Mouse (Mus musculus): Measurements from ENCODE around the gene Os9. TPM values are rescaled to one million over a fixed set of nuclear protein-coding genes. Genes with fewer than 3 reads are reported as not detected.
"Not testable (repeated sequence)": the region's sequence is repeated elsewhere in the genome, so short reads cannot be mapped to it uniquely, and the experiment has no call there.

The Os9 gene
- polyA plus RNA-seq, 1 experiment from 2014 or later = 47.5 TPM

- H3K27me3 ChIP-seq (ENCODE audit: control insufficient read depth, insufficient read depth, low read length) = peaks cover 38% of the 10 kb centered on the region
- no peak overlapping the region for H3K9ac ChIP-seq (ENCODE audit: low read depth, low read length)
- H3K4me2 ChIP-seq (replicated peaks; ENCODE audit: low read depth, low read length) = no peak overlapping the region
- H3K9me3 ChIP-seq (ENCODE audit: control insufficient read depth, low read length) = no peaks in the 10 kb centered on the region
- ATAC-seq (ENCODE audit: low FRiP score, low TSS enrichment) = no peak
- WGBS = 90% methylated on average over 4 of the region's 4 CpGs
- peaks cover 12% of the 10 kb centered on the region; the same call in 1 of the 2 replicates for H3K4me1 ChIP-seq (ENCODE audit: control insufficient read depth, insufficient read depth, low read length)
- no peak overlapping the region for H3K27ac ChIP-seq (ENCODE audit: low read depth, low read length)
- no peaks in the 10 kb centered on the region for H3K36me3 ChIP-seq (ENCODE audit: control insufficient read depth, insufficient read depth, low read length)
- H3K4me3 ChIP-seq (ENCODE audit: low read length) = no peak overlapping the region
These were observed 43.3 kb upstream of the Os9 start for GRCm38 (mm10) chr10:127164190-127164589.

DNA sequence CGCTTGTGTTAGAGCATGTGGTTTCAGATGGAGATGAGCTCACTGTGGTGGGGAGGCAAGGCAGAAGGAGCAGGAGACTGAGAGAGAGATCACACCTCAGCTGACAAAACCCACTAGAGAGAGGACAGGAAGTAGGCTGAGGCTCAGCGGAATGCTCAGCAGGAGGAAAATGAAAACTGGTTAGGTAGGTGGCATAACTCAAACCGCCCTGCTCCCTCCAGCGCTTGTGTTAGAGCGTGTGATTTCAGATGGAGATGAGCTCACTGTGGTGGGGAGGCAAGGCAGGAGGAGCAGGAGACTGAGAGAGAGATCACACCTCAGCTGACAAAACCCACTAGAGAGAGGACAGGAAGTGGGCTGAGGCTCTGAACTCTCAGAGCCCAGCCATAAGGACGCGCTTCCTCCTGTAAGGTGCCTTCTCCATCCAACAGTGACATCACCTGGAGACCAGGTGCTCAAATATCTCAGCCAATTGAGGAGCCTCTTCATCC, 41.9 kb upstream of the Os9 start:
- 60% methylated on average over 7 of the region's 7 CpGs for WGBS

DNA sequence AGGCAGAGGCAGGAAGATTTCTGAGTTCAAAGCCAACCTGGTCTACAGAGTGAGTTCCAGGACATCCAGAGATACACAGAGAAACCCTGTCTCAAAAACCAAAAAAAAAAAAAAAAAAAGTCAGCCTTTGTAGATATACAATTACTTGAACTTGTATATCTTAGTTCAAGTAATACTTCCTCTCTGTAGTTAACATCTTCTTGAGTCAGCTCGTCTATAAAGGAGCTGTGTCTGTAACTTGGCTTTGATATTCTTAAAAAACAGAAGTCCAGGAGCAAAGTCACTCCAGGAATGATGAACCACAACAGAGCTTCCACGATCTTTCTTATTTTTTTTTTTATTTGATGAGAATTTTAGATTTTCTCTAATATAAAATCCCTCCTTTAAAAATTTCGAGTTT, 39.8 kb upstream of the Os9 start:
- ATAC-seq (ENCODE audit: low FRiP score, low TSS enrichment) = no peak
- H3K4me3 ChIP-seq (ENCODE audit: low read length) = no peak overlapping the region
- H3K4me1 ChIP-seq (ENCODE audit: control insufficient read depth, insufficient read depth, low read length) = 0 out of 2 replicates have a peak, but pooled peaks cover 5% of the 10 kb centered on the region
- no peak overlapping the region for H3K4me2 ChIP-seq (replicated peaks; ENCODE audit: low read depth, low read length)
- peaks cover 11% of the 10 kb centered on the region for H3K27me3 ChIP-seq (ENCODE audit: control insufficient read depth, insufficient read depth, low read length)
- 72% methylated on average over 3 of the region's 3 CpGs for WGBS
- no peak overlapping the region for H3K27ac ChIP-seq (ENCODE audit: low read depth, low read length)
- H3K9me3 ChIP-seq (ENCODE audit: control insufficient read depth, low read length) = no peaks in the 10 kb centered on the region
- no peak overlapping the region for H3K9ac ChIP-seq (ENCODE audit: low read depth, low read length)
- no peaks in the 10 kb centered on the region for H3K36me3 ChIP-seq (ENCODE audit: control insufficient read depth, insufficient read depth, low read length)

More for the DNA sequence above, 41.9 kb upstream of the Os9 start:
- ATAC-seq (ENCODE audit: low FRiP score, low TSS enrichment); H3K4me3 ChIP-seq (ENCODE audit: low read length); H3K36me3 ChIP-seq (ENCODE audit: control insufficient read depth, insufficient read depth, low read length); H3K4me1 ChIP-seq (ENCODE audit: control insufficient read depth, insufficient read depth, low read length); H3K27ac ChIP-seq (ENCODE audit: low read depth, low read length); H3K9me3 ChIP-seq (ENCODE audit: control insufficient read depth, low read length); H3K9ac ChIP-seq (ENCODE audit: low read depth, low read length); H3K4me2 ChIP-seq (replicated peaks; ENCODE audit: low read depth, low read length): not testable (repeated sequence)
- peaks cover 32% of the 10 kb centered on the region for H3K27me3 ChIP-seq (ENCODE audit: control insufficient read depth, insufficient read depth, low read length)

DNA sequence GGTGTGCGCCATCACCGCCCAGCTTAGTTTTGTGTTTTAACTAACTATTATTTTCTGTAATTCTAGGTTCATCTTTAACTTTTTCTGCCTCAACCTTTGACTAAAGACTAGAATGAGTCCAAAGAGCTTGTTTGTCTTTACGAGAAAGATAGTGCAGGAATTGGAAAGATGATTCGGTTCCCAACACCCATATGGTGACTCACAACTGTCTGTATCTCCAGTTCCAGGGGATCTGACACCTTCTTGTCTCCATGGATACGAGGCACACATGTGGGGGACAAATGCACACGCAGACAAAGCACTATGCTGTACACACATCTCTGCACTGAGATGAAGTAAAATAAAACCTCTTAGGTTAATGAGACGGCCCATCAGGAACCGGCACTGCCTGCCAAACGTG, 39.1 kb upstream of the Os9 start:
- no peak for ATAC-seq (ENCODE audit: low FRiP score, low TSS enrichment)
- Histone ChIP-seq H3K27ac (ENCODE audit: low read depth, low read length) (no peak overlapping the region), H3K4me2 (replicated peaks; ENCODE audit: low read depth, low read length) (no peak overlapping the region), H3K27me3 (ENCODE audit: control insufficient read depth, insufficient read depth, low read length) (peaks cover 4% of the 10 kb centered on the region), H3K9me3 (ENCODE audit: control insufficient read depth, low read length) (no peaks in the 10 kb centered on the region), H3K4me3 (ENCODE audit: low read length) (no peak overlapping the region), H3K4me1 (ENCODE audit: control insufficient read depth, insufficient read depth, low read length) (no peaks in the 10 kb centered on the region), H3K9ac (ENCODE audit: low read depth, low read length) (no peak overlapping the region), H3K36me3 (ENCODE audit: control insufficient read depth, insufficient read depth, low read length) (no peaks in the 10 kb centered on the region)
- 87% methylated on average over 9 of the region's 9 CpGs for WGBS

- no peak for ATAC-seq (ENCODE audit: low FRiP score, low TSS enrichment)
- no peaks in the 10 kb centered on the region; the same call in 1 of the 2 replicates for H3K27me3 ChIP-seq (ENCODE audit: control insufficient read depth, insufficient read depth, low read length)
- no peak overlapping the region for H3K9ac ChIP-seq (ENCODE audit: low read depth, low read length)
- no peak overlapping the region for H3K4me3 ChIP-seq (ENCODE audit: low read length)
- no peak overlapping the region for H3K27ac ChIP-seq (ENCODE audit: low read depth, low read length)
- no peaks in the 10 kb centered on the region for H3K4me1 ChIP-seq (ENCODE audit: control insufficient read depth, insufficient read depth, low read length)
- H3K9me3 ChIP-seq (ENCODE audit: control insufficient read depth, low read length) = no peaks in the 10 kb centered on the region
- H3K36me3 ChIP-seq (ENCODE audit: control insufficient read depth, insufficient read depth, low read length) = no peaks in the 10 kb centered on the region
- H3K4me2 ChIP-seq (replicated peaks; ENCODE audit: low read depth, low read length) = no peak overlapping the region
- 78% methylated on average over 3 of the region's 3 CpGs for WGBS
These were observed 37.5 kb upstream of the Os9 start for GRCm38 (mm10) chr10:127158471-127158870.

GRCm38 (mm10) chr10:127156511-127156910, 35.6 kb upstream of the Os9 start:
- H3K36me3 ChIP-seq (ENCODE audit: control insufficient read depth, insufficient read depth, low read length) = no peaks in the 10 kb centered on the region
- no peaks in the 10 kb centered on the region for H3K9me3 ChIP-seq (ENCODE audit: control insufficient read depth, low read length)
- ATAC-seq (ENCODE audit: low FRiP score, low TSS enrichment) = no peak
- no peak overlapping the region for H3K27ac ChIP-seq (ENCODE audit: low read depth, low read length)
- no peak overlapping the region for H3K4me3 ChIP-seq (ENCODE audit: low read length)
- H3K27me3 ChIP-seq (ENCODE audit: control insufficient read depth, insufficient read depth, low read length) = no peaks in the 10 kb centered on the region
- H3K9ac ChIP-seq (ENCODE audit: low read depth, low read length) = no peak overlapping the region
- 67% methylated on average over 1 of the region's 1 CpGs for WGBS
- no peak overlapping the region for H3K4me2 ChIP-seq (replicated peaks; ENCODE audit: low read depth, low read length)
- H3K4me1 ChIP-seq (ENCODE audit: control insufficient read depth, insufficient read depth, low read length) = no peaks in the 10 kb centered on the region

DNA sequence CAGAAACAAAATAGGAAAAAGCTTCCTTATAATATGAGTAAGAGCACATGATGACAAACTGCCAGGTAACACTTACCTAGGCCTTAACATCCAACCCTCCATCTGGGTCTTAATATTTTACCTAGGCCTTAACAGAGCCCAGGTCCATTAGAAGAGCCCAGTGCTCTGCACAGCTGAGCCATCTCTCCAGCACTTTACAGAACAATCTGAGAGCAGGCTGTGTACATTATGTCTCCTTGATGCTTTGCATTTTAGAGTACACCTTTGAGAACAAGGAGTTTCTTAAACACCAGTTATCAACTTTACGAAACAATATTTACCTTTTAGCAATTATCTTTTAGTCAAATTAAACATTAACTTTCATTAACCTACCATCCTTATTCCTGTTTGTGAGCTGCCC, 35.2 kb upstream of the Os9 start:
- no peak for ATAC-seq (ENCODE audit: low FRiP score, low TSS enrichment)
- Histone ChIP-seq H3K36me3 (ENCODE audit: control insufficient read depth, insufficient read depth, low read length) (no peaks in the 10 kb centered on the region), H3K4me1 (ENCODE audit: control insufficient read depth, insufficient read depth, low read length) (no peaks in the 10 kb centered on the region), H3K4me3 (ENCODE audit: low read length) (no peak overlapping the region), H3K27ac (ENCODE audit: low read depth, low read length) (0 out of 2 replicates have a peak overlapping the region, but pooled peaks have one; percentile 30), H3K9ac (ENCODE audit: low read depth, low read length) (no peak overlapping the region), H3K27me3 (ENCODE audit: control insufficient read depth, insufficient read depth, low read length) (no peaks in the 10 kb centered on the region), H3K9me3 (ENCODE audit: control insufficient read depth, low read length) (no peaks in the 10 kb centered on the region), H3K4me2 (replicated peaks; ENCODE audit: low read depth, low read length) (no peak overlapping the region)
- 68% methylated on average over 1 of the region's 1 CpGs for WGBS

GRCm38 (mm10) chr10:127154652-127155051, 33.7 kb upstream of the Os9 start:
- WGBS = 68% methylated on average over 5 of the region's 5 CpGs
- Histone ChIP-seq H3K27me3 (ENCODE audit: control insufficient read depth, insufficient read depth, low read length) (no peaks in the 10 kb centered on the region), H3K4me3 (ENCODE audit: low read length) (no peak overlapping the region), H3K4me2 (replicated peaks; ENCODE audit: low read depth, low read length) (no peak overlapping the region), H3K9ac (ENCODE audit: low read depth, low read length) (no peak overlapping the region), H3K36me3 (ENCODE audit: control insufficient read depth, insufficient read depth, low read length) (no peaks in the 10 kb centered on the region), H3K9me3 (ENCODE audit: control insufficient read depth, low read length) (no peaks in the 10 kb centered on the region), H3K27ac (ENCODE audit: low read depth, low read length) (peak overlapping the region; percentile 71; the same call in 1 of the 2 replicates), H3K4me1 (ENCODE audit: control insufficient read depth, insufficient read depth, low read length) (no peaks in the 10 kb centered on the region)
- ATAC-seq (ENCODE audit: low FRiP score, low TSS enrichment) = peak; percentile 51; the same call in 1 of the 2 replicates

- H3K4me2 ChIP-seq (replicated peaks; ENCODE audit: low read depth, low read length) = no peak overlapping the region
- H3K27ac ChIP-seq (ENCODE audit: low read depth, low read length) = peak overlapping the region; percentile 71; the same call in 1 of the 2 replicates
- 67% methylated on average over 2 of the region's 2 CpGs for WGBS
- H3K4me1 ChIP-seq (ENCODE audit: control insufficient read depth, insufficient read depth, low read length) = no peaks in the 10 kb centered on the region
- H3K27me3 ChIP-seq (ENCODE audit: control insufficient read depth, insufficient read depth, low read length) = no peaks in the 10 kb centered on the region
- no peaks in the 10 kb centered on the region for H3K9me3 ChIP-seq (ENCODE audit: control insufficient read depth, low read length)
- H3K4me3 ChIP-seq (ENCODE audit: low read length) = no peak overlapping the region
- no peak for ATAC-seq (ENCODE audit: low FRiP score, low TSS enrichment)
- H3K9ac ChIP-seq (ENCODE audit: low read depth, low read length) = no peak overlapping the region
- no peaks in the 10 kb centered on the region for H3K36me3 ChIP-seq (ENCODE audit: control insufficient read depth, insufficient read depth, low read length)
These were observed 33.3 kb upstream of the Os9 start for GRCm38 (mm10) chr10:127154241-127154640.

Measured in kidney, embryonic 14.5 days (tissue).